Mouse (Mus musculus) lung, adult 2 months (tissue): ENCODE measurements around the gene Hoxa10. TPM values are rescaled to one million over a fixed set of nuclear protein-coding genes. Genes with fewer than 3 reads are reported as not detected.

Source experiments
- DNase-seq: peaks from one replicate; pipeline ENCODE4 v3.0.0; 2022
- H3K4me1 ChIP-seq: fragments of 200-500 bp; 2 replicates; pipeline ENCODE4 v1.6.1; 2011; ENCODE audit warnings: low read length; ENCODE audit not compliant: control insufficient read depth, insufficient read depth
- H3K4me3 ChIP-seq: fragments of 200-500 bp; replicated peaks from 2 replicates; pipeline ENCODE3; 2011; ENCODE audit warnings: low read depth, mild to moderate bottlenecking, control low read depth, low read length; ENCODE audit errors: extremely low read depth
- CTCF ChIP-seq: fragments of 200-500 bp; IDR thresholded peaks from 2 replicates; pipeline ENCODE4 v1.5.1; 2011; ENCODE audit warnings: mild to moderate bottlenecking, low read length, control low read depth; ENCODE audit not compliant: insufficient read depth
- POLR2A ChIP-seq: fragments of 200-500 bp; IDR thresholded peaks from 2 replicates; pipeline ENCODE4 v1.6.1; 2011; ENCODE audit warnings: low read depth, mild to moderate bottlenecking, control low read depth, low read length, borderline replicate concordance; ENCODE audit errors: extremely low read depth
- WGBS: fragments of 180-500 bp; shearing (Covaris S2); methylation state at CpG from one replicate; pipeline ENCODE4 v1.1.7; 2018; 5-methylcytosine and 5-hydroxymethylcytosine counted together
- polyA plus RNA-seq: library from polyadenylated mRNA; depleted of rRNA; stranded (reverse); fragments of >200 nt; gene quantifications from 2 replicates; pipeline ENCODE4 v1.2.3, GENCODE M21; 2012; rRNA removed

Hoxa10 gene
- 0.23 TPM in 1 of 2 replicates, not detected in the other for polyA plus RNA-seq

- Histone ChIP-seq H3K4me1 (no peaks in the 10 kb centered on the region), H3K4me3 (no peak within 1 kb of the TSS)
- TF ChIP-seq POLR2A (no peak), CTCF (peak; percentile 61)
- 6% methylated on average over 35 of the region's 35 CpGs for WGBS
- DNase-seq, result no peak
These were observed at the start of gene Hoxa10 for GRCm38 (mm10) chr6:52240389-52241000. Gene Hoxa10, minus strand, starts transcription at chr6:52240854.

- no peak for TF ChIP-seq CTCF
- TF ChIP-seq POLR2A, result no peak
- Histone ChIP-seq H3K4me1 (peaks cover 5% of the 10 kb centered on the region; the same call in 1 of the 2 replicates), H3K4me3 (no peak overlapping the region)
- 17% methylated on average over 12 of the region's 12 CpGs for WGBS
- no peak for DNase-seq
These were observed 49.5 kb upstream of the Hoxa10 start for GRCm38 (mm10) chr6:52290186-52290585.

DNA sequence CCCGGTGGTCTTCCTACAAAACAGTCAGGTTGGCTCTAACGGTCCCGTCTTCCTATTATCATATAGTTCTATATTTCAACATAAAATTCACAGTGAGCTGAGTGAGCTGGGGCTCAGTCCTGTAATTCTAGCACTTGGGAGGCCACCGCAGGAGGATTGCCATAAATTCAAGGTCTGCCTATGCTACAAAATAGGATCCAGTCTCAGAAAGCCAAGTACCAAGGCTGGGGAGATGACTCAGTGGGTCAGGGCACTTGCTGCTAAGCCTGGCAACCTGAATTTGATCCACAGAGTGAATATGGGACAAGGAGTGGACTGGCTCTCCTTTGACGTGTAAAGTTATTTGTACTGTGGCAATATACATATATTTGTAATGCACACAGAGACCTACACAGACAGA lies 43.2 kb upstream of the Hoxa10 start:
- Histone ChIP-seq H3K4me1 (no peaks in the 10 kb centered on the region), H3K4me3 (no peak overlapping the region)
- TF ChIP-seq POLR2A (no peak), CTCF (no peak)
- DNase-seq, result no peak
- WGBS, result 86% methylated on average over 5 of the region's 5 CpGs

GRCm38 (mm10) chr6:52281084-52281483 lies 40.4 kb upstream of the Hoxa10 start:
- Histone ChIP-seq H3K4me3 (no peak overlapping the region), H3K4me1 (no peaks in the 10 kb centered on the region)
- DNase-seq, result no peak
- 57% methylated on average over 12 of the region's 12 CpGs for WGBS
- TF ChIP-seq CTCF (no peak), POLR2A (no peak)

GRCm38 (mm10) chr6:52276920-52277319 lies 36.3 kb upstream of the Hoxa10 start:
- no peak for DNase-seq
- 17% methylated on average over 5 of the region's 5 CpGs for WGBS
- no peak for TF ChIP-seq CTCF
- no peak for TF ChIP-seq POLR2A
- H3K4me3 ChIP-seq, result no peak overlapping the region
- H3K4me1 ChIP-seq, result no peaks in the 10 kb centered on the region

GRCm38 (mm10) chr6:52276382-52276781 lies 35.7 kb upstream of the Hoxa10 start:
- TF ChIP-seq POLR2A (no peak), CTCF (no peak)
- no peak overlapping the region for H3K4me3 ChIP-seq
- no peak for DNase-seq
- H3K4me1 ChIP-seq, result no peaks in the 10 kb centered on the region
- WGBS, result 7% methylated on average over 6 of the region's 6 CpGs

- Histone ChIP-seq H3K4me3 (no peak overlapping the region), H3K4me1 (no peaks in the 10 kb centered on the region)
- TF ChIP-seq POLR2A (no peak), CTCF (no peak)
- WGBS, result 20% methylated on average over 8 of the region's 8 CpGs
- no peak for DNase-seq
These were observed 35.1 kb upstream of the Hoxa10 start for GRCm38 (mm10) chr6:52275563-52276280.

- H3K4me1 ChIP-seq, result no peaks in the 10 kb centered on the region
- WGBS, result 11% methylated on average over 11 of the region's 11 CpGs
- H3K4me3 ChIP-seq, result no peak overlapping the region
- DNase-seq, result no peak
- TF ChIP-seq POLR2A (no peak), CTCF (no peak)
These were observed 33.9 kb upstream of the Hoxa10 start for GRCm38 (mm10) chr6:52274576-52274975.

DNA sequence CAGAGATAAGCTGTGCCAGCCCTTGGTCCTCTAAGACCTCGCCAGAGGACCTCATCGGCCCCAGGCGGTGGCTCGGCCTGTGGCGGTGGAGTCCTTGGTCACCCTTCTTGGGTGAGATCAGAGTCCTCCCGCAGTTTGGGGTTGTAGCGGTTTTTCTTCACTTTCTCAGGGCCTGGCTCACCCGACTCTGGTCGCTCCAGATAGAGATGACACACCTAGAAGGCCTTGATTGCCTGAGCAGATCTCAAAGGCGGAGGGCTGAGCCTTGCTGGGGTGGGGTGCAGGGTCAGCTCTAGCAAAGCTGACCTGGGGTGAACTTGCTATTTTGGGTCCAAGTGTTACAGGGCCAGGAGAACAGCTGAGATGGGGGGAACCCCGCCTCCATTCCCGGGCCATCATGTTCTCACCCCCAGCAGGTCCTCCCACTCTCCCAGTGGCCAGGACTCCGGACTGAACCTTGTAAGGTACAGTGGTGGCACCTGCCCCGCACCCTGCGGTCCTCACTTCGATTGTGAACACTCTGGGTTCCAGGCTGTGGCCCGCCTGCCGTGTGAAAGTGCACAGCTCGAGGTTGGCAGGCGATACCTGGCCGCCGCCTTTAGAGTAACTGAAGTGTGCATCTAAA lies 33.1 kb upstream of the Hoxa10 start:
- Histone ChIP-seq H3K4me3 (no peak overlapping the region), H3K4me1 (no peaks in the 10 kb centered on the region)
- no peak for DNase-seq
- 15% methylated on average over 22 of the region's 22 CpGs for whole genome bisulfite sequencing
- TF ChIP-seq POLR2A (no peak), CTCF (no peak)
